Mouse (Mus musculus) MEL (cell line): ENCODE data around the gene Pip4k2a. TPM values are rescaled to one million over a fixed set of nuclear protein-coding genes. Genes with fewer than 3 reads are reported as not detected.

Experiments
- DNase-seq: peaks from one replicate; pipeline ENCODE4 v3.0.0; 2011; ENCODE audit warnings: low read depth, low spot score
- H3K27ac ChIP-seq: 2 replicates; pipeline ENCODE4 v1.5.1; 2012; ENCODE audit warnings: low read depth, mild to moderate bottlenecking, control low read depth, low read length, moderate library complexity; ENCODE audit not compliant: control insufficient read depth
- H3K27me3 ChIP-seq, 2 experiments: fragments of 150-350 bp in 1 of 2; sonication (generic) in 1 of 2; 2 replicates each; pipeline ENCODE4 v1.6.1; 2012; ENCODE audit warnings: low read length in 2 of 2, mild to moderate bottlenecking in 2 of 2, improper control_type of control experiment in 1 of 2, moderate library complexity in 1 of 2; ENCODE audit not compliant: insufficient read depth in 2 of 2, control insufficient read depth in 1 of 2
- H3K36me3 ChIP-seq, 2 experiments: 2 replicates each; pipeline ENCODE4 v1.6.1; 2012 to 2014; ENCODE audit warnings: low read length in 2 of 2, improper control_type of control experiment in 1 of 2, inconsistent platforms in 1 of 2, mild to moderate bottlenecking in 1 of 2; ENCODE audit not compliant: insufficient read depth in 2 of 2, control insufficient read depth in 1 of 2
- H3K4me1 ChIP-seq, 2 experiments: fragments of 150-350 bp in 1 of 2; sonication (generic) in 1 of 2; 2 replicates each; pipeline ENCODE4 v1.6.1; 2012; ENCODE audit warnings: low read length in 2 of 2, improper control_type of control experiment in 1 of 2, mild to moderate bottlenecking in 1 of 2; ENCODE audit not compliant: insufficient read depth in 2 of 2, control insufficient read depth in 1 of 2
- H3K4me3 ChIP-seq, 2 experiments: fragments of 150-350 bp in 1 of 2; sonication (generic) in 1 of 2; 2 replicates each; pipeline ENCODE4 v1.5.1; 2012; ENCODE audit warnings: low read depth in 2 of 2, low read length in 2 of 2, mild to moderate bottlenecking in 2 of 2, moderate library complexity in 2 of 2, control low read depth in 1 of 2, improper control_type of control experiment in 1 of 2; ENCODE audit not compliant: control insufficient read depth in 1 of 2, insufficient read depth in 1 of 2
- H3K79me2 ChIP-seq: 2 replicates; pipeline ENCODE4 v1.6.1; 2012; ENCODE audit warnings: mild to moderate bottlenecking, low read length, moderate library complexity; ENCODE audit not compliant: control insufficient read depth, poor library complexity, insufficient read depth
- H3K9ac ChIP-seq: 2 replicates; pipeline ENCODE4 v1.6.1; 2012; ENCODE audit warnings: low read depth, mild to moderate bottlenecking, control low read depth, low read length, moderate library complexity; ENCODE audit not compliant: control insufficient read depth, poor library complexity, severe bottlenecking
- H3K9me3 ChIP-seq: fragments of 150-350 bp; sonication (generic); replicated peaks from 2 replicates; pipeline ENCODE4 v1.6.1; 2012; ENCODE audit warnings: mild to moderate bottlenecking, low read length, improper control_type of control experiment, moderate library complexity; ENCODE audit not compliant: insufficient read depth
- BHLHE40 ChIP-seq: IDR thresholded peaks from 2 replicates; pipeline ENCODE4 v1.6.1; 2012; ENCODE audit warnings: low read depth, mild to moderate bottlenecking, inconsistent platforms, low read length, improper control_type of control experiment, borderline replicate concordance
- CHD1 ChIP-seq: IDR thresholded peaks from 2 replicates; pipeline ENCODE4 v1.6.1; 2012; ENCODE audit warnings: low read depth, mild to moderate bottlenecking, inconsistent platforms, low read length, improper control_type of control experiment
- CTCF ChIP-seq, 3 experiments: IDR thresholded peaks in 2 of 3; conservative IDR thresholded peaks in 1 of 3; 2 replicates each; pipeline ENCODE4 v1.5.1; 2011 to 2012; ENCODE audit warnings: low read length in 3 of 3, low read depth in 2 of 3, mild to moderate bottlenecking in 2 of 3, improper control_type of control experiment in 1 of 3, inconsistent platforms in 1 of 3, mixed read lengths in 1 of 3, moderate library complexity in 1 of 3; ENCODE audit not compliant: control insufficient read depth in 1 of 3, insufficient read depth in 1 of 3, poor library complexity in 1 of 3, severe bottlenecking in 1 of 3
- E2F4 ChIP-seq: IDR thresholded peaks from 2 replicates; pipeline ENCODE4 v1.6.1; 2011; ENCODE audit warnings: low read depth, low read length, improper control_type of control experiment, borderline replicate concordance
- EP300 ChIP-seq, 2 experiments: IDR thresholded peaks; 2 replicates each; pipeline ENCODE4 v1.6.1; 2011; ENCODE audit warnings: improper control_type of control experiment in 2 of 2, low read length in 2 of 2, low read depth in 1 of 2, mild to moderate bottlenecking in 1 of 2
- ETS1 ChIP-seq: IDR thresholded peaks from 2 replicates; pipeline ENCODE4 v1.6.1; 2012; ENCODE audit warnings: low read depth, mild to moderate bottlenecking, inconsistent platforms, low read length, improper control_type of control experiment, moderate library complexity
- GABPA ChIP-seq: IDR thresholded peaks from 2 replicates; pipeline ENCODE4 v1.6.1; 2012; ENCODE audit warnings: low read depth, mild to moderate bottlenecking, inconsistent platforms, low read length, improper control_type of control experiment, moderate library complexity
- GATA1 ChIP-seq: IDR thresholded peaks from 2 replicates; pipeline ENCODE4 v1.6.1; 2011; ENCODE audit warnings: low read depth, low read length, improper control_type of control experiment
- KAT2A ChIP-seq: conservative IDR thresholded peaks from 2 replicates; pipeline ENCODE4 v1.6.1; 2012; ENCODE audit warnings: low read depth, low read length, improper control_type of control experiment, inconsistent platforms
- MAFK ChIP-seq: IDR thresholded peaks from 2 replicates; pipeline ENCODE4 v1.6.1; 2011; ENCODE audit warnings: low read depth, mild to moderate bottlenecking, low read length, improper control_type of control experiment, borderline replicate concordance
- MAZ ChIP-seq: IDR thresholded peaks from 2 replicates; pipeline ENCODE4 v1.6.1; 2012; ENCODE audit warnings: low read depth, mild to moderate bottlenecking, inconsistent platforms, low read length, improper control_type of control experiment
- MEF2A ChIP-seq: IDR thresholded peaks from 2 replicates; pipeline ENCODE4 v1.6.1; 2014; ENCODE audit warnings: low read depth, mild to moderate bottlenecking, inconsistent platforms, low read length, improper control_type of control experiment; ENCODE audit not compliant: poor library complexity, insufficient replicate concordance, severe bottlenecking; ENCODE audit errors: extremely low read depth
- MYB ChIP-seq: IDR thresholded peaks from 2 replicates; pipeline ENCODE4 v1.6.1; 2011; ENCODE audit warnings: mild to moderate bottlenecking, low read depth, low read length, improper control_type of control experiment
- NELFE ChIP-seq: IDR thresholded peaks from 2 replicates; pipeline ENCODE4 v1.6.1; 2011; ENCODE audit warnings: low read depth, low read length, improper control_type of control experiment
- POLR2A ChIP-seq, 2 experiments: IDR thresholded peaks; 2 replicates each; pipeline ENCODE4 v1.6.1; 2011 to 2012; ENCODE audit warnings: low read length in 2 of 2, mild to moderate bottlenecking in 2 of 2, control low read depth in 1 of 2, improper control_type of control experiment in 1 of 2, low read depth in 1 of 2, moderate library complexity in 1 of 2; ENCODE audit not compliant: control insufficient read depth in 1 of 2, insufficient read depth in 1 of 2, poor library complexity in 1 of 2
- POLR2AphosphoS2 ChIP-seq: IDR thresholded peaks from 2 replicates; pipeline ENCODE4 v1.6.1; 2011; ENCODE audit warnings: low read length, improper control_type of control experiment
- POLR2AphosphoS5 ChIP-seq: IDR thresholded peaks from 2 replicates; pipeline ENCODE4 v1.6.1; 2012; ENCODE audit warnings: low read depth, borderline replicate concordance, mild to moderate bottlenecking, inconsistent platforms, low read length, moderate library complexity, mixed read lengths
- RAD21 ChIP-seq: IDR thresholded peaks from 2 replicates; pipeline ENCODE4 v1.6.1; 2011; ENCODE audit warnings: mild to moderate bottlenecking, low read depth, low read length, improper control_type of control experiment
- RCOR1 ChIP-seq: IDR thresholded peaks from 2 replicates; pipeline ENCODE4 v1.6.1; 2012; ENCODE audit warnings: low read depth, mild to moderate bottlenecking, inconsistent platforms, low read length, improper control_type of control experiment
- SIN3A ChIP-seq: IDR thresholded peaks from 2 replicates; pipeline ENCODE4 v1.6.1; 2012; ENCODE audit warnings: low read length, improper control_type of control experiment, inconsistent platforms
- SMC3 ChIP-seq: IDR thresholded peaks from 2 replicates; pipeline ENCODE4 v1.6.1; 2011; ENCODE audit warnings: low read depth, low read length, improper control_type of control experiment
- TAL1 ChIP-seq: IDR thresholded peaks from 2 replicates; pipeline ENCODE4 v1.6.1; 2012; ENCODE audit warnings: mild to moderate bottlenecking, inconsistent platforms, low read length, moderate library complexity, mixed read lengths
- TBP ChIP-seq: IDR thresholded peaks from 2 replicates; pipeline ENCODE4 v1.8.0; 2011; ENCODE audit warnings: low read depth, low read length, improper control_type of control experiment
- UBTF ChIP-seq: IDR thresholded peaks from 2 replicates; pipeline ENCODE4 v1.6.1; 2012; ENCODE audit warnings: low read depth, mild to moderate bottlenecking, inconsistent platforms, low read length, improper control_type of control experiment, moderate library complexity, borderline replicate concordance; ENCODE audit not compliant: insufficient read depth
- USF1 ChIP-seq: IDR thresholded peaks from 2 replicates; pipeline ENCODE4 v1.6.1; 2014; ENCODE audit warnings: low read depth, mild to moderate bottlenecking, inconsistent platforms, low read length, improper control_type of control experiment, moderate library complexity
- USF2 ChIP-seq, 2 experiments: IDR thresholded peaks; 2 replicates each; pipeline ENCODE4 v1.6.1; 2011 to 2012; ENCODE audit warnings: improper control_type of control experiment in 2 of 2, low read length in 2 of 2, borderline replicate concordance in 1 of 2, inconsistent platforms in 1 of 2, low read depth in 1 of 2, mild to moderate bottlenecking in 1 of 2; ENCODE audit not compliant: insufficient read depth in 1 of 2
- ZC3H11A ChIP-seq: IDR thresholded peaks from 2 replicates; pipeline ENCODE4 v1.6.1; 2012; ENCODE audit warnings: low read depth, mild to moderate bottlenecking, inconsistent platforms, low read length, improper control_type of control experiment
- ZKSCAN1 ChIP-seq: IDR thresholded peaks from 2 replicates; pipeline ENCODE4 v1.6.1; 2012; ENCODE audit warnings: low read depth, mild to moderate bottlenecking, inconsistent platforms, low read length, improper control_type of control experiment, moderate library complexity
- ZMIZ1 ChIP-seq: IDR thresholded peaks from 2 replicates; pipeline ENCODE4 v1.6.1; 2012; ENCODE audit warnings: low read depth, mild to moderate bottlenecking, inconsistent platforms, low read length, improper control_type of control experiment, moderate library complexity
- ZNF384 ChIP-seq: IDR thresholded peaks from 2 replicates; pipeline ENCODE4 v1.6.1; 2012; ENCODE audit warnings: low read depth, mild to moderate bottlenecking, inconsistent platforms, low read length, improper control_type of control experiment
- polyA plus RNA-seq, 2 experiments: library from polyadenylated mRNA; stranded (reverse) in 1 of 2; unstranded in 1 of 2; fragments of >175 nt in 1 of 2; fragments of >200 nt in 1 of 2; gene quantifications; 2 replicates each; pipeline versions ENCODE4 v1.2.1 to v1.2.4; 2012; ENCODE audit warnings: low replicate concordance in 2 of 2, low read depth in 1 of 2; ENCODE audit not compliant: insufficient read length in 2 of 2, insufficient read depth in 1 of 2, missing spikeins in 1 of 2
- total RNA-seq: library from RNA; depleted of rRNA; stranded (reverse); fragments of 300-350 nt; gene quantifications from 2 replicates; pipeline ENCODE4 v1.2.3, GENCODE M21; 2012

The Pip4k2a gene
- total and polyA plus RNA-seq, 3 experiments, result 7.9 to 48.5 TPM; not detected in 1

DNA sequence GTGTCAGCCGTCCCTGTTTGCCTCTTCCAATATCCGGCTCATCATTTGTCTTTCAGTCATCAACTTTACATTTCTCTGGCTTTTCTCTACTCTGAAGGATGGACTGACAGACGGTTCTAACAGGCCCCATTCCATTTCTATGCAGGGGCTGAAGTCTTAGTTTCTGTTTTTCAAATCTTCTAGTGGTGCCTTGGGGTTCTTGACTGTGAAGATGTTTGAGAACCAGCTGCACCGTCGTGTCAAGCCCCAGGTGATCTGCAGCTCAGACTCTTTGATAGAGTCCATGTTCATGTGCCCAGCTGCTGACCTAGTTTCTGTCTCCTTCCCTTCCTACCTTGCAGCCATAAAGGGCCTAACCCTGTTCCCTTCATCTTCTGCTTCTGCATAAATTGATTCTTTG is 18.4 kb upstream of the Pip4k2a start:
- H3K4me1 ChIP-seq, result peaks cover 4% of the 10 kb centered on the region in 2 experiments
- H3K27me3 ChIP-seq, result no peaks in the 10 kb centered on the region

DNA sequence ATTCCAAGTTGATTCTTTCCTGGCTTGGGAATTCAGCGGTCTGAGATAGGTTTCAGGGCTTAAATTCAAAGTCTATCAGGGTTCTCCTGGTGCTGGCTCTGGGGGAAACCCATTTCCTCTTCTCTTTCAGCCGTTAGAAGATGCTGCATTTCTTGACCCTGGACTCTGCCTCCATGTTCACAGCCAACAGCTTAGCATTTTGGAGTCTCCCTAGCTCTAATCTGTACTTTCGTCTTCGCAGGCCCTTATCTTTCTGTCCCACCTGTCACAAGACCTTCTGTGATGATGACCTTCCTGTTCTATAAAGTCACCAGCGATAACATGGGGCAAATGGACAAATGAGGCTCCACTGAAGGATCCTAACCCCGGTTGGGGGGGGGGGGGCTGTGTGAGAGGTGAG is 13.5 kb upstream of the Pip4k2a start:
- peak overlapping the region; percentile 60 for H3K27ac ChIP-seq
- no peaks in the 10 kb centered on the region for H3K79me2 ChIP-seq
- H3K9ac ChIP-seq, result no peak overlapping the region
- DNase-seq, result peak; percentile 87
- H3K36me3 ChIP-seq, result peaks cover 0 to 11% of the 10 kb centered on the region in 2 experiments; a peak in 2 of 4 replicates
- H3K4me3 ChIP-seq, result no peak overlapping the region
- H3K27me3 ChIP-seq, result no peaks in the 10 kb centered on the region
- H3K9me3 ChIP-seq, result no peaks in the 10 kb centered on the region
- H3K4me1 ChIP-seq, result peaks cover 6 to 11% of the 10 kb centered on the region in 2 experiments
- no peak for TF ChIP-seq MAFK
- no peak for TF ChIP-seq USF2 (IDR thresholded peaks at IDR 0.05; ENCODE audit: borderline replicate concordance in 1 of 2, insufficient read depth in 1 of 2, low read depth in 1 of 2, low read length in 2 of 2)
- no peak for TF ChIP-seq USF1
- TF ChIP-seq SMC3, result no peak
- no peak for TF ChIP-seq POLR2AphosphoS5
- TF ChIP-seq ETS1, result peak; percentile 87
- TF ChIP-seq POLR2A (IDR thresholded peaks at IDR 0.05; ENCODE audit: control insufficient read depth in 1 of 2, insufficient read depth in 1 of 2, low read depth in 1 of 2, low read length in 2 of 2, poor library complexity in 1 of 2), result no peak
- TF ChIP-seq KAT2A, result no peak
- TF ChIP-seq E2F4, result no peak
- peak; percentile 81 for TF ChIP-seq RCOR1
- TF ChIP-seq BHLHE40, result 0 out of 2 replicates have a peak, but pooled peaks have one; percentile 15
- TF ChIP-seq TAL1, result peak; percentile 92
- no peak for TF ChIP-seq POLR2AphosphoS2
- peak; percentile 86 to 92 for TF ChIP-seq EP300 (IDR thresholded peaks at IDR 0.05; ENCODE audit: low read depth in 1 of 2, low read length in 2 of 2)
- no peak for TF ChIP-seq CTCF (IDR thresholded peaks at IDR 0.05 in 2 of 3, conservative IDR thresholded peaks at IDR 0.05 in 1 of 3; ENCODE audit: control insufficient read depth in 1 of 3, insufficient read depth in 1 of 3, low read depth in 2 of 3, low read length in 3 of 3, poor library complexity in 1 of 3, severe bottlenecking in 1 of 3)
- no peak for TF ChIP-seq NELFE
- 0 out of 2 replicates have a peak, but pooled peaks have one; percentile 13 for TF ChIP-seq TBP
- no peak for TF ChIP-seq CHD1
- peak; percentile 54; the same call in 1 of the 2 replicates for TF ChIP-seq MYB
- peak; percentile 95 for TF ChIP-seq GATA1
- no peak for TF ChIP-seq ZC3H11A
- TF ChIP-seq SIN3A, result no peak
- no peak for TF ChIP-seq MEF2A
- no peak for TF ChIP-seq ZNF384
- no peak for TF ChIP-seq ZMIZ1
- no peak for TF ChIP-seq RAD21
- no peak for TF ChIP-seq UBTF
- TF ChIP-seq GABPA, result no peak

More for the DNA sequence above, 18.4 kb upstream of the Pip4k2a start:
- Histone ChIP-seq H3K9ac (no peak overlapping the region), H3K36me3 (peaks cover 0 to 7% of the 10 kb centered on the region in 2 experiments; a peak in 2 of 4 replicates), H3K9me3 (no peaks in the 10 kb centered on the region), H3K79me2 (no peaks in the 10 kb centered on the region), H3K27ac (no peak overlapping the region), H3K4me3 (no peak overlapping the region)
- TF ChIP-seq E2F4, result no peak
- TF ChIP-seq EP300 (IDR thresholded peaks at IDR 0.05; ENCODE audit: low read depth in 1 of 2, low read length in 2 of 2), result no peak
- TF ChIP-seq RAD21, result no peak
- TF ChIP-seq ZKSCAN1, result no peak
- no peak for TF ChIP-seq MAFK
- TF ChIP-seq MAZ, result no peak
- no peak for TF ChIP-seq TBP
- no peak for TF ChIP-seq CHD1
- TF ChIP-seq RCOR1, result no peak
- no peak for DNase-seq
